Mouse (Mus musculus) layer of hippocampus, adult 2 months (tissue): Measurements from ENCODE around the gene Dpy30. TPM values are rescaled to one million over a fixed set of nuclear protein-coding genes. Genes with fewer than 3 reads are reported as not detected.
A peak's percentile ranks its signal among the peaks of the same experiment; 100 is the strongest.

Experiments used
- DNase-seq, 2 experiments: peaks; one replicate each; pipeline ENCODE4 v3.0.0; 2022; ENCODE audit warnings: low spot score in 2 of 2
- H3K27ac ChIP-seq: fragments of 200-600 bp; 2 replicates; pipeline ENCODE4 v1.8.1; 2022
- H3K4me3 ChIP-seq: fragments of 200-600 bp; 2 replicates; pipeline ENCODE4 v1.8.1; 2022; ENCODE audit warnings: mild to moderate bottlenecking
- CTCF ChIP-seq: fragments of 200-600 bp; conservative IDR thresholded peaks from 2 replicates; pipeline ENCODE4 v1.8.1; 2022; ENCODE audit warnings: antibody characterized with exemption, mild to moderate bottlenecking, moderate library complexity
- total RNA-seq, 2 experiments: library from RNA; stranded (reverse); gene quantifications; 2 replicates each; pipeline ENCODE4 v1.2.3; 2021

Gene Dpy30
- total RNA-seq, 2 experiments from 2014 or later, result 49.0 to 53.1 TPM

DNA sequence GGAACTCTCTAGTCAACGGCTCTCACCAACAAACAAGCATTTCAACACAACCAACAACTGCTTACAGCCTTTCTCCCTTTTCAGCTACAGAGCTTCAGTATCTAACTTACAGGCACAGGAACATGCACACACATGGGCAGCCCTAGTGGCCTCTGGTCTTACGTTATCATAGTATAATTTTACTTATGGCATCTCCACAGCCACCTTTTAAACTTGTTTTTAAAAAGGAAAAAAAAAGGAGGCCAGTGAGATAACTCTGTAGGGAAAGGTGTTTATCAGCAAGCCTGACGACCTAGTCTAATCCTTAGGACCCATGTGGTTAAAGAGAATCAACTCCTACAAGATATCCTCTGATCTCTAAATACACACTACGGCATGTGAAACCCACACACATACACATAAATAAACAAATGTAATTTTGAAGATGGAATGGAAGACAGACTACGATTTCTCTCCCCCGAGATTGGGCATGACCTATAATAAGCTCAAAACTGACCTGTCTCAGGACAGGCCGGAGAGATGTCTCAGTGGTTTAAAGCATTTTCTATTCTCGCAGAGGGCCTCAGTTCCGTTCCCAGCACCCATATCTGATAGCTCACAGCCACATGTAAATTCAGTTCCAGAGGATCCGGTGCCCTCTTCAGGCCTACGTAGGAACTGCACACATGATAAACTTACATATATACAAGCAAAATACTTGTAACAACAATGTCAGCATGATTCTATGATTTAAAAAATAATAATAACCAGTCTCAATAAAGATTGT lies 56.1 kb downstream of the Dpy30 start:
- TF ChIP-seq CTCF, result peak; percentile 63
- DNase-seq, result no peak
- H3K4me3 ChIP-seq, result no peak overlapping the region
- no peak overlapping the region for H3K27ac ChIP-seq

DNA sequence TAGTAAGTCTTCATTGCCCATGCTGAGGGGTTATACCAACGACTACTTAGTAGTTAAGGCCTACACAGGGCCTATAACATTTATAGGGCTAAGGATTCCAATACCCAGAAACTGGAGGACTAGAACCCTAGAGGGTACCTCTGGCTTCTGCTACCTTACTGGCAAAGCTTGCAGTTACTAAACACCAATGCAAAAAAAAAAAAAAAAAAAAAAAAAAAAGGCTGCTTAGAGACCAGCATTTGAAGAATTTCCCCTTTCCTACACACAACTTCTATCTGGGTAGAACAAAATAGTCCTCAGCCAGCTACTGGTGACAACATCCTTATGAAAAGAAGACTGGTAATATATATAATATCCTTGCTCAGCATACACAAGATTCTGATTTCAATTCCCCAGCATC lies 58.1 kb downstream of the Dpy30 start:
- DNase-seq, result no peak
- no peak for TF ChIP-seq CTCF
- Histone ChIP-seq H3K27ac (peak overlapping the region; percentile 72; the same call in 1 of the 2 replicates), H3K4me3 (no peak overlapping the region)

DNA sequence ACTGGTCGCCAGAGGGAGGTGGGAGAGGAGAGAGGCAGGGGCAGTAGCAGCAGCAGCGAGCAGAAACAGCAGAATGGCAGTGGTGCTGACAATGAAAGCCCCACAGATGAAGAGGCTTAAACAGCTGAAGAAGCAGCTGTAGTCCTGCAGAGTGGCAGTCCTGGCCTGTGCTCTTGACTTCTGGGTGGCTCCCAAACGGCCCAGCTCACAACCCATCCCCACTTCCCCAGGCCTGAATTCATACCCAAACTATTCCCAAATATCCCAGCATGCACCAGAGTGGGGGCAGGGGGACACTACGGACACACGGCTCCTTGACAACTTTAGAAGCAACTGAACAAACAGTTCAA lies 58.6 kb downstream of the Dpy30 start:
- no peak for TF ChIP-seq CTCF
- Histone ChIP-seq H3K4me3 (no peak overlapping the region), H3K27ac (peak overlapping the region; percentile 72)
- DNase-seq, result no peak

DNA sequence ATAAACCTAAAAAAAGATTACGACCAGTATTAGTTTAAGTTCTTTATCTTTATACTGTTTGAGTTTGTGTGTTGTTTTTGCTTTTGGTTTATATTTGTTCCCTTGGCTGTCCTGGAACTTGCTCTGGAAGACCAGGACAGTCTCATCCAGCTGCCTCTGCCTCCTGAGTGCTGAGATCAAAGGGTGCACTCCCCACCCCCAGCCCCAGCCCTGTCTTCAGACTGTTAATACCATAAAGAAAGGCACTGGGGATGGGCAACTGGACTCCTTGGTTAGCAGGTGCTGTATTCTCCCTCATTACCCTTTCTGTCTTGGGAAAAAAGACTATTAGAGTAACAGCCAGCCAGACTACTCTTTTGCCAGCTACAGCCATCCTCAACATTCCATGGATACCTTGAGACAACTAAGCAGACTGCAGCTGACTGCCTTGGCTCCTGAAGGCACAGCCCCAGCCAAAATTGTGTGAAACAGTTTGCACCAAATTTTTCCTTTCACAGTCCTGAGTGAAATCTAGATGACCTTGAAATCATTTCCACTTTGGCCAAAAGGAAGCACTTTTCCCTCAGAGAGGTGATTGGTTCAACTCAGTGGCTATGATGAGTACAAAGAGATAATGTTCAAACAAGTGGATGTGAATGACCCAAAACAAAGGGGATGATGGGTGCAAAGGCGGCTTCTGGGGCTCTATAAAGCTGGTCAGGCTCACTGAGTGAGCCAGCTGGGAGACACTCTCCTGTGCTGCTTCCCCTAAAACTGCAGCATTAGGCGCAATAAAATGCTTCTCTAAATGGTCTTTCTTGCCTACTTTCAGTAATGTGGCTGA lies 59.2 kb downstream of the Dpy30 start:
- Histone ChIP-seq H3K4me3 (no peak overlapping the region), H3K27ac (peak overlapping the region; percentile 72)
- TF ChIP-seq CTCF, result no peak
- no peak for DNase-seq

DNA sequence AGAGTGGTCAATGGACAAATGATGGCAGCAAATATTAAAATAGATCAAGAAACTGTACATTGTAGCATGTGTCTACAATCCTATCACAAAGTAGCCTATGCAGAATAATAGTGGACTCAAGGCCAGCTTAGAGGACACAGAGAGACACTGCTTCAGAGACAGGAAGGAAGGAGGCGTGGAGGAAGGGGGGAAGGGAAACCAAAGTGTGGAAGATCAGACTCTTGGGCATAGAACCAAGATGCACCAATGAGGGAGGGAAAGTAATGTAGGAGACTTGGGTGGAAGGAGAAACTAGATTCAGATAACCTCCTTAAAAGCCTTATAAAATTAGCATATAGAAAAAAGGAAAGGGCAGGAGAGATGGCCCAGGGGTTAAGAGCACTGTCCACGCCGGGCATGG lies 61.3 kb downstream of the Dpy30 start:
- H3K4me3 ChIP-seq, result no peak overlapping the region
- no peak for TF ChIP-seq CTCF
- no peak for DNase-seq
- H3K27ac ChIP-seq, result no peak overlapping the region

Other genes with a start within 250 kb of the Dpy30 start
- gene Memo1, start 28.4 kb downstream of the Dpy30 start, total RNA-seq, result 10 to 100 TPM; 50.5 to 52.3 TPM
- 10 to 100 TPM; 50.0 to 50.5 TPM for gene Spast, start 15.0 kb upstream of the Dpy30 start, total RNA-seq
- 10 to 100 TPM; 17.4 to 17.7 TPM for gene Slc30a6, start 71.7 kb upstream of the Dpy30 start, total RNA-seq
- gene Nlrc4, start 135.2 kb upstream of the Dpy30 start, total RNA-seq, result under 1 TPM; 0.07 to 0.10 TPM
- 10 to 100 TPM; 76.4 to 84.8 TPM for gene Yipf4, start 165.5 kb upstream of the Dpy30 start, total RNA-seq
- 100 to 1,000 TPM; 115 to 124 TPM for gene Birc6, start 204.4 kb upstream of the Dpy30 start, total RNA-seq